ENCODE assay signal across 21 mouse cellular contexts in the genomic region with DNA sequence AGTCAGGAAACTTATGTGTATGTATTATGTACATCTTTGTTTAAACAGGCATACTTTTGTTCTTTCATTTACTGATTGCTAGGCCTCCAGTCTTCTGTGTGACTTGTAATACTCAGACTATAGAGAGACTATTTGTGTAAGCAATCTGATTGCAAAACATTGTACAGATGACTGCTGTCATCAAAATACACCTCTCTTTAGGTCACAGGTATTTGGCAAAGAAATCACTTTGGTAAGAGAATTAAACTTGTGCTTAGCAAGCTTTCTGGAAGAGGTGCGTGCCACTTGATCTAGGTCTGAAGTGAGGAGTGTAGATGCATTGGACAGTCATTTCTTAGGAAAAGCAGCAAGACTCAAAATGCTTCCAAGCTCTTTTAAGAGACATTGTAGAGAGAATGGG. TPM values are rescaled to one million over a fixed set of nuclear protein-coding genes. Genes with fewer than 3 reads are reported as not detected.
A peak's percentile ranks its signal among the peaks of the same experiment; 100 is the strongest.
DNase-seq lines count a peak whose midpoint lies in the region; ATAC-seq and TF ChIP-seq lines count a peak whose summit lies in the region.
"Had no signal": no experiment of that assay in that cellular context is flagged by ENCODE, and none has a peak within 500 bp of the region (broad histone marks: within the 10 kb centered on the region; RNA-seq: fewer than 3 reads in every experiment).

No protein-coding gene starts in this region.

- 88% methylated on average over 1 of the region's 1 CpGs for WGBS in liver, postnatal 0 days (ENCODE audit: insufficient replicate concordance)

- H3K36me3 ChIP-seq in liver, postnatal 0 days (replicated peaks; ENCODE audit: insufficient read depth, low read length), result no peaks in the 10 kb centered on the region
- H3K36me3 ChIP-seq: embryonic facial prominence, embryonic 13.5 days; embryonic facial prominence, embryonic 15.5 days; forebrain, embryonic 15.5 days had no signal

- no peaks in the 10 kb centered on the region for H3K9me3 ChIP-seq in liver, postnatal 0 days (ENCODE audit: low read length)
- H3K9me3 ChIP-seq: embryonic facial prominence, embryonic 13.5 days; embryonic facial prominence, embryonic 15.5 days; forebrain, embryonic 13.5 days; forebrain, embryonic 15.5 days had no signal

- no peaks in the 10 kb centered on the region for H3K27me3 ChIP-seq in liver, postnatal 0 days (ENCODE audit: insufficient read depth, low read length)
- H3K27me3 ChIP-seq: embryonic facial prominence, embryonic 13.5 days; embryonic facial prominence, embryonic 15.5 days; forebrain, embryonic 13.5 days; forebrain, embryonic 15.5 days had no signal

- no peak for TF ChIP-seq CTCF in liver, postnatal 0 days (IDR thresholded peaks at IDR 0.05; ENCODE audit: low read depth)

- ATAC-seq in liver, postnatal 0 days, result peak; percentile 29; the same call in 1 of the 2 replicates
- ATAC-seq: forebrain, embryonic 13.5 days; forebrain, embryonic 15.5 days; forebrain, postnatal 0 days had no signal

- no peak overlapping the region for H3K4me3 ChIP-seq in liver, postnatal 0 days (ENCODE audit: low read depth, low read length)
- H3K4me3 ChIP-seq: embryonic facial prominence, embryonic 13.5 days; embryonic facial prominence, embryonic 15.5 days; erythroblast, embryonic 14.5 days; forebrain, embryonic 13.5 days; forebrain, embryonic 15.5 days had no signal

- H3K9ac ChIP-seq in liver, postnatal 0 days (replicated peaks), result no peak overlapping the region
- H3K9ac ChIP-seq: embryonic facial prominence, embryonic 13.5 days; embryonic facial prominence, embryonic 15.5 days; forebrain, embryonic 13.5 days; forebrain, embryonic 15.5 days; forebrain, postnatal 0 days had no signal

- peak overlapping the region; percentile 49; the same call in 1 of the 2 replicates for H3K27ac ChIP-seq in liver, postnatal 0 days (ENCODE audit: low read depth)
- H3K27ac ChIP-seq: embryonic facial prominence, embryonic 13.5 days; embryonic facial prominence, embryonic 15.5 days; forebrain, embryonic 13.5 days; forebrain, embryonic 15.5 days had no signal

- DNase-seq in liver, postnatal 0 days, result no peak
- DNase-seq in liver, result no peak
- peak; percentile 36 for DNase-seq in fat pad, adult 2 months (ENCODE audit: extremely low read depth, low read depth, low spot score)
- peak; percentile 37 for DNase-seq in gonadal fat pad, adult 2 months (ENCODE audit: low read depth)
- no peak for DNase-seq in urinary bladder, adult 18-20 months (ENCODE audit: low spot score in 2 of 2)
- DNase-seq: adrenal gland, adult 2 months; adrenal gland, postnatal 10 days; adrenal gland, postnatal 25 days; cerebellum, adult 11 months; cerebellum, adult 18-20 months; cerebellum, adult 8-10 months; cerebellum, adult 9-11 months; cerebellum, postnatal 14 days; cerebellum, postnatal 36 days; embryo, embryonic 11 days; forebrain, postnatal 0 days had no signal

- TF ChIP-seq EP300 in liver, postnatal 0 days (IDR thresholded peaks at IDR 0.05; ENCODE audit: low read depth), result no peak

- peaks cover 9% of the 10 kb centered on the region for H3K4me1 ChIP-seq in liver, postnatal 0 days (ENCODE audit: insufficient read depth)

- H3K4me2 ChIP-seq in liver, postnatal 0 days (ENCODE audit: low read depth, low read length), result no peak overlapping the region
- H3K4me2 ChIP-seq: embryonic facial prominence, embryonic 13.5 days; embryonic facial prominence, embryonic 15.5 days; forebrain, embryonic 13.5 days; forebrain, embryonic 15.5 days had no signal

RNA-seq across cellular contexts. Expression of a gene that starts 22.7 kb away (rescaled TPM):
- polyA plus RNA-seq in liver, postnatal 0 days (2015; fragmentation: Nextera tagmentation; extraction: Ambion mirVana), result 150 and 152 TPM in 2 replicates
- 23.7 and 42.5 TPM in 2 replicates for polyA plus RNA-seq in gonadal fat pad, adult 2 months (2012; rRNA removed)

Comparison
In these comparisons a context has a peak if more than half of its experiments do, and no peak if none do; other contexts are left out.
1. DNase-seq: peak in fat pad, adult 2 months (single experiment) and gonadal fat pad, adult 2 months (single experiment); none in liver, postnatal 0 days (single experiment), liver (single experiment) and urinary bladder, adult 18-20 months (0 of 2).